Mouse (Mus musculus) cortical plate, adult 2 months (tissue): ENCODE measurements around the gene Klk1b24.
"Not testable (repeated sequence)": the region's sequence is repeated elsewhere in the genome, so short reads cannot be mapped to it uniquely, and the experiment has no call there.

Source experiments
- CTCF ChIP-seq: fragments of 200-500 bp; IDR thresholded peaks from 2 replicates; pipeline ENCODE4 v1.5.1; 2011; ENCODE audit warnings: mild to moderate bottlenecking, control low read depth, low read length; ENCODE audit not compliant: insufficient read depth; ENCODE audit errors: extremely low read depth
- POLR2A ChIP-seq: fragments of 200-500 bp; IDR thresholded peaks from 2 replicates; pipeline ENCODE4 v1.6.1; 2011; ENCODE audit warnings: mild to moderate bottlenecking, low read length, control low read depth; ENCODE audit not compliant: insufficient read depth; ENCODE audit errors: extremely low read depth

DNA sequence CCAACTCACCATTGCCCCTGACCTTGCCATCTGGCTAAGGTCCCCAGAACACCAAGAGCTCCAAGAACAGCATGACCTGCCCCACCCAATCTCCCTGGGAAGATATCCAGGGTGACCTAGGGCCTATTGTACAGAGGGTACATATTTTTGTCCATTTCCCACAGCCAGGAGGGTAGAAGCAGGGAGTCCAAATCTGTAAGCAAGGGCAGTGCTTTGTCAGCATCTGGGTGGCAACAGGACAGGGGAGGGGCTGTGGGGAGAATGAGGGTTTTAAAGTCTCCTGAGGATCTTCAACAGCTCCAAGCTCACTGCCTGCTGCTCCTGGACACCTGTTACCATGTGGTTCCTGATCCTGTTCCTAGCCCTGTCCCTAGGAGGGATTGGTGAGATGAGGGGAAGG is at the start of gene Klk1b24:
- TF ChIP-seq POLR2A, CTCF: not testable (repeated sequence)
